Mouse (Mus musculus) kidney, postnatal 14 days (tissue): ENCODE data around the gene Kif19a.

Experiments
- DNase-seq: peaks from one replicate; pipeline ENCODE4 v3.0.0; 2022; ENCODE audit warnings: mixed read lengths

Gene Kif19a

GRCm38 (mm10) chr11:114764820-114765818 lies at the start of gene Kif19a:
Kif19a (plus strand) TSS chr11:114765388.
- DNase-seq, result peak; percentile 79

- peak; percentile 12 for DNase-seq
Measured at GRCm38 (mm10) chr11:114715531-114715930, 49.7 kb upstream of the Kif19a start.

GRCm38 (mm10) chr11:114720535-114720934 lies 44.7 kb upstream of the Kif19a start:
- no peak for DNase-seq

GRCm38 (mm10) chr11:114722438-114722837 lies 42.8 kb upstream of the Kif19a start:
- no peak for DNase-seq

- no peak for DNase-seq
Measured at GRCm38 (mm10) chr11:114723030-114723429, 42.2 kb upstream of the Kif19a start.

GRCm38 (mm10) chr11:114724787-114725590 lies 40.2 kb upstream of the Kif19a start:
- DNase-seq, result no peak

GRCm38 (mm10) chr11:114726965-114727825 lies 38.0 kb upstream of the Kif19a start, which contains the start of gene Dnaic2:
Dnaic2 (plus strand) TSS chr11:114727408.
- DNase-seq, result peak; percentile 81

- no peak for DNase-seq
Measured at GRCm38 (mm10) chr11:114727826-114728186, 37.4 kb upstream of the Kif19a start.

- DNase-seq, result no peak
Measured at GRCm38 (mm10) chr11:114728333-114728732, 36.9 kb upstream of the Kif19a start.

- DNase-seq, result no peak
Measured at GRCm38 (mm10) chr11:114729832-114730363, 35.3 kb upstream of the Kif19a start.

- DNase-seq, result no peak
Measured at GRCm38 (mm10) chr11:114731711-114732110, 33.5 kb upstream of the Kif19a start.

- DNase-seq, result no peak
Measured at GRCm38 (mm10) chr11:114732890-114733289, 32.3 kb upstream of the Kif19a start.

GRCm38 (mm10) chr11:114736111-114736510 lies 29.1 kb upstream of the Kif19a start:
- DNase-seq, result no peak

GRCm38 (mm10) chr11:114736913-114737624 lies 28.1 kb upstream of the Kif19a start:
- DNase-seq, result peak; percentile 62

- peak; percentile 25 for DNase-seq
Measured at GRCm38 (mm10) chr11:114740598-114740997, 24.6 kb upstream of the Kif19a start.

GRCm38 (mm10) chr11:114741451-114741850 lies 23.7 kb upstream of the Kif19a start:
- DNase-seq, result no peak

GRCm38 (mm10) chr11:114745134-114745533 lies 20.1 kb upstream of the Kif19a start:
- peak; percentile 89 for DNase-seq

- no peak for DNase-seq
Measured at GRCm38 (mm10) chr11:114747564-114748138, 17.5 kb upstream of the Kif19a start.

- DNase-seq, result no peak
Measured at GRCm38 (mm10) chr11:114769911-114770310, 4.7 kb downstream of the Kif19a start.

GRCm38 (mm10) chr11:114771896-114772295 lies 6.7 kb downstream of the Kif19a start:
- DNase-seq, result no peak

- peak; percentile 55 for DNase-seq
Measured at GRCm38 (mm10) chr11:114780076-114780475, 14.9 kb downstream of the Kif19a start.
